Comparison of ENCODE assay signal across 18 mouse cellular contexts in genomic region chr3:142567490-142567889, GRCm38 (mm10). TPM values are rescaled to one million over a fixed set of nuclear protein-coding genes. Genes with fewer than 3 reads are reported as not detected.
A peak's percentile ranks its signal among the peaks of the same experiment; 100 is the strongest.
DNase-seq lines count a peak whose midpoint lies in the region; ATAC-seq lines count a peak whose summit lies in the region.
"Not testable (repeated sequence)": the region's sequence is repeated elsewhere in the genome, so short reads cannot be mapped to it uniquely, and the experiment has no call there.
"Had no signal": no experiment of that assay in that cellular context is flagged by ENCODE, and none has a peak within 500 bp of the region (broad histone marks: within the 10 kb centered on the region; RNA-seq: fewer than 3 reads in every experiment).

No protein-coding gene starts in this region.

- H3K36me3 ChIP-seq in embryonic facial prominence, embryonic 15.5 days, result not testable (repeated sequence)

- not testable (repeated sequence) for H3K4me3 ChIP-seq in embryonic facial prominence, embryonic 15.5 days (replicated peaks)

- H3K4me2 ChIP-seq in embryonic facial prominence, embryonic 15.5 days (replicated peaks), result not testable (repeated sequence)

- 74% methylated on average over 5 of the region's 5 CpGs for WGBS in embryonic facial prominence, embryonic 15.5 days

- not testable (repeated sequence) for H3K9me3 ChIP-seq in embryonic facial prominence, embryonic 15.5 days (replicated peaks)

- H3K27me3 ChIP-seq in embryonic facial prominence, embryonic 15.5 days, result not testable (repeated sequence)

- ATAC-seq in embryonic facial prominence, embryonic 15.5 days (ENCODE audit: insufficient number of reproducible peaks, low FRiP score, low TSS enrichment, low read depth), result peak; percentile 51; the same call in 1 of the 2 replicates

- H3K27ac ChIP-seq in embryonic facial prominence, embryonic 15.5 days (replicated peaks), result not testable (repeated sequence)

- H3K4me1 ChIP-seq in embryonic facial prominence, embryonic 15.5 days, result not testable (repeated sequence)

- peak; percentile 19 for DNase-seq in brain, adult 2 months (ENCODE audit: low read depth, low spot score)
- DNase-seq in cerebellum, adult 11 months, result peak; percentile 11
- peak; percentile 30 to 47 for DNase-seq in cerebellum, adult 18-20 months
- DNase-seq in cerebellum, adult 9-10 months, result peak; percentile 33
- peak; percentile 33 to 43 for DNase-seq in cerebellum, postnatal 25 days
- peak; percentile 26 for DNase-seq in retina, postnatal 1 day

- H3K9ac ChIP-seq in embryonic facial prominence, embryonic 15.5 days, result not testable (repeated sequence)

RNA-seq across cellular contexts. Expression of gene Gbp3, which starts 7.7 kb away (rescaled TPM):
- polyA plus RNA-seq in embryonic facial prominence, embryonic 15.5 days (2015; fragmentation: Nextera tagmentation; extraction: Ambion mirVana), result 1.4 and 1.7 TPM in 2 replicates
- polyA plus RNA-seq: erythroblast, embryonic 14.5 days; G1E had no signal

RNA-seq across cellular contexts. Expression of gene Gbp2b, which starts 27.2 kb away (rescaled TPM):
- not detected in 2 replicates for polyA plus RNA-seq in embryonic facial prominence, embryonic 15.5 days (2015; fragmentation: Nextera tagmentation; extraction: Ambion mirVana)
- polyA plus RNA-seq: brain, embryonic 14.5 days; cortical plate, adult 2 months; embryonic facial prominence, embryonic 10.5 days; embryonic facial prominence, embryonic 12.5 days; erythroblast, embryonic 14.5 days; forebrain, embryonic 10.5 days; forebrain, embryonic 12.5 days; forebrain, embryonic 14.5 days; forebrain, embryonic 16.5 days; frontal cortex, adult 2 months; G1E had no signal

RNA-seq across cellular contexts. Expression of gene Gbp7, which starts 37.3 kb away (rescaled TPM):
- 2.6 and 3.6 TPM in 2 replicates for polyA plus RNA-seq in embryonic facial prominence, embryonic 15.5 days (2015; fragmentation: Nextera tagmentation; extraction: Ambion mirVana)

RNA-seq across cellular contexts. Expression of gene Gbp2, which starts 52.9 kb away (rescaled TPM):
- 0.85 and 1.0 TPM in 2 replicates for polyA plus RNA-seq in embryonic facial prominence, embryonic 15.5 days (2015; fragmentation: Nextera tagmentation; extraction: Ambion mirVana)
- polyA plus RNA-seq: erythroblast, embryonic 14.5 days; forebrain, embryonic 10.5 days; G1E had no signal
